In the genomic region with DNA sequence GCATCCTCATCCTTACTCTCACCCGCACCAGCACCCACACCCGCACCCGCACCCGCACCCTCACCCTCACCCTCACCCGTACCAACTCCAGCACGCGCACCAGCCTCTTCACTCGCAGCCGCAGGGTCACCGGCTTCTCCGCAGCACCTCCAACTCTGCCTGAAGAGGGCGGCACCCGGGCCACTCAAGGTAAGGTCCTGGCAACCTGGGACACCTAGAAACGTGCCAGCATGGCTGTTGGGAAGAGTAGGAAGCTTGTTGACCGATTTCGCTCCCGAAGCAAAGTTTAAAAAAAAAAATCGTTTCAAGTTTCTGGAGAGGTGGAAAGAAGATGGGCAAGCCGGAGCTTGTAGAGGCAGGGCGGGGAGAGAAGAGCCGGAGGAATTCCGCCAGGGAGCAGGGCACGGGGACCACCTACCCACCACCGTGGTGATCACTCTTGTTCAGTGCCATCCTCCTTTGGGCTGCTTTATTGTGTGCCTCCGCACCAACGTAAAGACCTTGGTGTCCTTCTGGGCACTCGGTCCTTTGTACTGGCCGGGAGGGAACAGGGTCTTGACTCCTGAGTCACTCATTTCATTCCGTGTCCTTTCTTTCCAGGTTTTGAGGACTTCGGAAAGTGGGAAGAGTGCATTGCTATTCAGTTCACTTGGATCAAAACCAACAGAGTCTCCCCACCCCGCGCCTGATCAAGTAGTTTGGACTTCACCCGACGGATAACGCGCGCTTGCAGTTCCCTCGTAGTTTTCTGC, we compare ENCODE assay signal across 8 mouse cellular contexts. TPM values are rescaled to one million over a fixed set of nuclear protein-coding genes. Genes with fewer than 3 reads are reported as not detected.
DNase-seq lines count a peak whose midpoint lies in the region; ATAC-seq and TF ChIP-seq lines count a peak whose summit lies in the region.

No protein-coding gene starts in this region.

- in situ Hi-C loops in ES-E14 (cut with MboI; ENCODE audit: low sequenced_read_pairs in 2 of 2, unreplicated experiment in 2 of 2) = loop anchor here in 1 of 2 experiments (10.0 kb wide), 1 partner anchor 147 kb away; no protein-coding TSS in a partner anchor

- peak; percentile 42 for DNase-seq in ES-E14 (ENCODE audit: low read depth, low spot score)
- DNase-seq in cerebellum, adult 2 months = peak; percentile 79 to 83
- DNase-seq in frontal cortex, adult 2 months (ENCODE audit: extremely low spot score in 1 of 2, low spot score in 1 of 2) = peak; percentile 31 to 68
- DNase-seq in layer of hippocampus, postnatal 36 days = peak; percentile 38 to 43
- DNase-seq in lung, postnatal 14 days = peak; percentile 72
- DNase-seq in ovary, postnatal 36 days (ENCODE audit: low spot score) = peak; percentile 67
- DNase-seq in thymus, postnatal 36 days = peak; percentile 84 to 88

- H3K4me1 ChIP-seq in ES-E14 (ENCODE audit: control insufficient read depth in 2 of 2, insufficient read depth in 2 of 2, low read length in 2 of 2, poor library complexity in 1 of 2) = peaks cover 5 to 6% of the 10 kb centered on the region in 2 experiments
- H3K4me1 ChIP-seq in cerebellum, adult 2 months (ENCODE audit: control insufficient read depth, insufficient read depth, low read length) = no peaks in the 10 kb centered on the region
- peaks cover 18% of the 10 kb centered on the region for H3K4me1 ChIP-seq in hindbrain, embryonic 12.5 days

- no peak overlapping the region for H3K27ac ChIP-seq in ES-E14 (ENCODE audit: insufficient read depth, low read depth, low read length, poor library complexity, severe bottlenecking)
- no peak overlapping the region for H3K27ac ChIP-seq in cerebellum, adult 2 months (ENCODE audit: insufficient read depth, low read length)
- H3K27ac ChIP-seq in hindbrain, embryonic 12.5 days = peak overlapping the region; percentile 95

- no peak for TF ChIP-seq POLR2A in cerebellum, adult 2 months (IDR thresholded peaks at IDR 0.05; ENCODE audit: borderline replicate concordance, insufficient read depth, low read length)

- ATAC-seq in hindbrain, embryonic 12.5 days (ENCODE audit: low FRiP score) = peak; percentile 33

- peak; percentile 46; the same call in 1 of the 2 replicates for TF ChIP-seq CTCF in cerebellum, adult 2 months (IDR thresholded peaks at IDR 0.05; ENCODE audit: borderline replicate concordance, insufficient read depth, low read depth, low read length)

- H3K27me3 ChIP-seq in cerebellum, adult 2 months (ENCODE audit: control insufficient read depth, insufficient read depth, low read length) = no peaks in the 10 kb centered on the region
- no peaks in the 10 kb centered on the region for H3K27me3 ChIP-seq in hindbrain, embryonic 12.5 days

- WGBS in cerebellum, adult 2 months = 3% methylated on average over 38 of the region's 38 CpGs
- WGBS in hindbrain, embryonic 12.5 days = under 1% methylated on average over 38 of the region's 38 CpGs

- peak overlapping the region; percentile 78 for H3K4me2 ChIP-seq in hindbrain, embryonic 12.5 days (replicated peaks)

- H3K9ac ChIP-seq in ES-E14 (ENCODE audit: insufficient read depth, low read depth, low read length, poor library complexity, severe bottlenecking) = peak overlapping the region; percentile 50
- peak overlapping the region; percentile 96 for H3K9ac ChIP-seq in hindbrain, embryonic 12.5 days

- no peaks in the 10 kb centered on the region for H3K36me3 ChIP-seq in ES-E14 (ENCODE audit: control insufficient read depth, insufficient read depth, low read length, poor library complexity, severe bottlenecking)
- no peaks in the 10 kb centered on the region for H3K36me3 ChIP-seq in hindbrain, embryonic 12.5 days

- peak overlapping the region; percentile 80 to 92 for H3K4me3 ChIP-seq in ES-E14 (ENCODE audit: insufficient read depth in 1 of 2, low read depth in 1 of 2, low read length in 2 of 2, poor library complexity in 1 of 2, severe bottlenecking in 1 of 2)
- H3K4me3 ChIP-seq in cerebellum, adult 2 months (replicated peaks; ENCODE audit: insufficient read depth, low read depth, low read length) = peak overlapping the region; percentile 81
- peak overlapping the region; percentile 85 for H3K4me3 ChIP-seq in hindbrain, embryonic 12.5 days

- no peaks in the 10 kb centered on the region for H3K9me3 ChIP-seq in ES-E14 (ENCODE audit: control insufficient read depth, insufficient read depth, low read depth, low read length)
- H3K9me3 ChIP-seq in hindbrain, embryonic 12.5 days (replicated peaks) = no peaks in the 10 kb centered on the region

TF ChIP-seq in ES-E14, 5 proteins besides CTCF, POLR2A, EP300 and RAD21:
- TF ChIP-seq ZNF384 (IDR thresholded peaks at IDR 0.05; ENCODE audit: low read depth, low read length) (0 out of 2 replicates have a peak, but pooled peaks have one; percentile 22), HCFC1 (IDR thresholded peaks at IDR 0.05; ENCODE audit: borderline replicate concordance, insufficient read depth, low read length) (no peak)

RNA-seq across cellular contexts. Expression of gene Phlda1, which starts 1.6 kb away (rescaled TPM):
- 3.9 and 9.8 TPM in 2 replicates for total RNA-seq in ES-E14 (2012; rRNA removed)
- 13.4 and 17.5 TPM in 2 replicates for polyA plus RNA-seq in cerebellum, adult 2 months (2012; rRNA removed)
- polyA plus RNA-seq in frontal cortex, adult 2 months (2012; rRNA removed) = 28.9 and 30.9 TPM in 2 replicates
- 42.8 and 54.3 TPM in 2 replicates for polyA plus RNA-seq in hindbrain, embryonic 12.5 days (2016; fragmentation: Nextera tagmentation; extraction: Ambion mirVana)
- 10 to 100 TPM; 18.1 to 19.1 TPM for total RNA-seq in layer of hippocampus, postnatal 36 days (2021)

RNA-seq across cellular contexts. Expression of gene Nap1l1, which starts 34.6 kb away (rescaled TPM):
- 187 and 258 TPM in 2 replicates for total RNA-seq in ES-E14 (2012; rRNA removed)
- 108 and 117 TPM in 2 replicates for polyA plus RNA-seq in cerebellum, adult 2 months (2012; rRNA removed)
- 259 and 267 TPM in 2 replicates for polyA plus RNA-seq in frontal cortex, adult 2 months (2012; rRNA removed)
- polyA plus RNA-seq in hindbrain, embryonic 12.5 days (2016; fragmentation: Nextera tagmentation; extraction: Ambion mirVana) = 265 and 269 TPM in 2 replicates
- total RNA-seq in layer of hippocampus, postnatal 36 days (2021) = 100 to 1,000 TPM; 156 to 179 TPM
